Mouse (Mus musculus): ENCODE results near the gene Tfip11.

Gene Tfip11

GRCm38 (mm10) chr5:112325546-112326445, at the start of gene Tfip11:
Gene Tfip11, plus strand, starts transcription at chr5:112326358.
- in situ Hi-C loops (cut with MboI; ENCODE audit: low sequenced_read_pairs): loop anchor here (10.0 kb wide), 1 partner anchor 81 kb away; no protein-coding TSS in a partner anchor

GRCm38 (mm10) chr5:112276907-112277348, 49.2 kb upstream of the Tfip11 start:
- in situ Hi-C loops (cut with MboI; ENCODE audit: low sequenced_read_pairs): no loop called here

- in situ Hi-C loops (cut with MboI; ENCODE audit: low sequenced_read_pairs): no loop called here
Observed at GRCm38 (mm10) chr5:112277906-112278470, 48.2 kb upstream of the Tfip11 start.

- in situ Hi-C loops (cut with MboI; ENCODE audit: low sequenced_read_pairs): no loop called here
Observed at GRCm38 (mm10) chr5:112279181-112280021, 46.8 kb upstream of the Tfip11 start.

- in situ Hi-C loops (cut with MboI; ENCODE audit: low sequenced_read_pairs): no loop called here
Observed at GRCm38 (mm10) chr5:112280151-112280550, 46.0 kb upstream of the Tfip11 start.

GRCm38 (mm10) chr5:112280863-112281660, 45.1 kb upstream of the Tfip11 start:
- in situ Hi-C loops (cut with MboI; ENCODE audit: low sequenced_read_pairs): no loop called here

GRCm38 (mm10) chr5:112281676-112282075, 44.5 kb upstream of the Tfip11 start:
- in situ Hi-C loops (cut with MboI; ENCODE audit: low sequenced_read_pairs): no loop called here

GRCm38 (mm10) chr5:112282123-112282779, 43.9 kb upstream of the Tfip11 start:
- in situ Hi-C loops (cut with MboI; ENCODE audit: low sequenced_read_pairs): no loop called here

GRCm38 (mm10) chr5:112282780-112283482, 43.2 kb upstream of the Tfip11 start:
- in situ Hi-C loops (cut with MboI; ENCODE audit: low sequenced_read_pairs): no loop called here

- in situ Hi-C loops (cut with MboI; ENCODE audit: low sequenced_read_pairs): no loop called here
Observed at GRCm38 (mm10) chr5:112283543-112284202, 42.5 kb upstream of the Tfip11 start.

- in situ Hi-C loops (cut with MboI; ENCODE audit: low sequenced_read_pairs): no loop called here
Observed at GRCm38 (mm10) chr5:112284203-112284582, 42.0 kb upstream of the Tfip11 start.

GRCm38 (mm10) chr5:112285548-112286085, 40.5 kb upstream of the Tfip11 start:
- in situ Hi-C loops (cut with MboI; ENCODE audit: low sequenced_read_pairs): no loop called here

GRCm38 (mm10) chr5:112286608-112286983, 39.6 kb upstream of the Tfip11 start:
- in situ Hi-C loops (cut with MboI; ENCODE audit: low sequenced_read_pairs): no loop called here

- in situ Hi-C loops (cut with MboI; ENCODE audit: low sequenced_read_pairs): no loop called here
Observed at GRCm38 (mm10) chr5:112286984-112287641, 39.0 kb upstream of the Tfip11 start.

GRCm38 (mm10) chr5:112287652-112288051, 38.5 kb upstream of the Tfip11 start:
- in situ Hi-C loops (cut with MboI; ENCODE audit: low sequenced_read_pairs): no loop called here

- in situ Hi-C loops (cut with MboI; ENCODE audit: low sequenced_read_pairs): no loop called here
Observed at GRCm38 (mm10) chr5:112288193-112289141, 37.7 kb upstream of the Tfip11 start.

GRCm38 (mm10) chr5:112289236-112289635, 36.9 kb upstream of the Tfip11 start:
- in situ Hi-C loops (cut with MboI; ENCODE audit: low sequenced_read_pairs): no loop called here
